Mouse (Mus musculus): Measurements from ENCODE around the gene Tshz2. TPM values are rescaled to one million over a fixed set of nuclear protein-coding genes. Genes with fewer than 3 reads are reported as not detected.
"Not testable (repeated sequence)": the region's sequence is repeated elsewhere in the genome, so short reads cannot be mapped to it uniquely, and the experiment has no call there.

Gene Tshz2
- polyA plus RNA-seq, 1 experiment from 2014 or later: 12.0 TPM

DNA sequence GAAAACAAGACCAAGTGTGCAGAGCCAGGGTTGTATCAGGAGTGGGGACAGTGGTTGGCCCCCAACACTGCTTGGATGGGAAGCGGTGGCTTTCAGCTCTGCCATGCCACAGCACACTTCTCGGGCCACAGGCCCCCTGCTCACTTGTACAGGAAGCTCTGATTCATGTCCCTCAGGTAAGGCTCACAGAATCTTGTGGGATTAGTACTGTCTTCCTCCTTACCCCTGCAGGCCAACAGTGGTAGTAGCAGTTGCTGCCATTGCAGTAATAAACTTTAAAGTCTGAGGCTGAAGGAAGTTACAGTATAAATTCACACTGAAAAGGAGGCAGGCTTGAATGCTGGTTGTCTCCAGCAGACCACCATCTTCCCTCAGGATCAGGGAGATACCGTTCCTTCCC, 216.7 kb downstream of the Tshz2 start:
- 79% methylated on average over 3 of the region's 3 CpGs for WGBS
- no peaks in the 10 kb centered on the region for H3K27me3 ChIP-seq (replicated peaks; ENCODE audit: control insufficient read depth, insufficient read depth, low read length)
- no peaks in the 10 kb centered on the region for H3K4me1 ChIP-seq (replicated peaks; ENCODE audit: control insufficient read depth, insufficient read depth, low read length)
- no peak overlapping the region for H3K4me3 ChIP-seq (replicated peaks; ENCODE audit: low read length)
- no peak overlapping the region for H3K9ac ChIP-seq (replicated peaks; ENCODE audit: low read depth, low read length)
- no peaks in the 10 kb centered on the region for H3K36me3 ChIP-seq (ENCODE audit: control insufficient read depth, insufficient read depth)
- ATAC-seq: no peak
- no peak overlapping the region for H3K27ac ChIP-seq (ENCODE audit: low read length)
- H3K9me3 ChIP-seq (ENCODE audit: control insufficient read depth, low read length): no peaks in the 10 kb centered on the region
- no peak overlapping the region for H3K4me2 ChIP-seq (ENCODE audit: low read length)

DNA sequence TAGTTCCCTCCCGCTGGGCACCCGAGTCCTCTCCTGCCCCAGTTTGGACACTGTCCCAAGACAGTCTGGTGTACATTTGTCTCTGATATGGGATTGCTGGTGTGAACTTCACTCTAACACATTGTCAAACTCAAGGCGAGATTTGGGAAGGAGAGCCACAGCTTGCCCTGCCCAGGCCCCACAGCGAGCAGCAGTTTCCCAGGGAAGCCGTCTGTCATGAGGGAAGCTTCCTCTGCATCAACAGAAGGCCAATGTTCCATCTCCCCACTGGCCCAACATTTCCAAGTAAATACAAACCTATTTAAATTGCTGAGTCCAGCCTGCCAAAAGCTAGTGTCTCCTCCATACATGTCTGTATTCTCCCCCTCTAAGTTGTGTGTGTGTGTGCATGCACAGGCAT, 218.8 kb downstream of the Tshz2 start:
- Histone ChIP-seq H3K4me3 (replicated peaks; ENCODE audit: low read length) (no peak overlapping the region), H3K27me3 (replicated peaks; ENCODE audit: control insufficient read depth, insufficient read depth, low read length) (no peaks in the 10 kb centered on the region), H3K4me2 (ENCODE audit: low read length) (no peak overlapping the region), H3K9ac (replicated peaks; ENCODE audit: low read depth, low read length) (no peak overlapping the region), H3K27ac (ENCODE audit: low read length) (no peak overlapping the region), H3K4me1 (replicated peaks; ENCODE audit: control insufficient read depth, insufficient read depth, low read length) (no peaks in the 10 kb centered on the region), H3K36me3 (ENCODE audit: control insufficient read depth, insufficient read depth) (no peaks in the 10 kb centered on the region), H3K9me3 (ENCODE audit: control insufficient read depth, low read length) (no peaks in the 10 kb centered on the region)
- 71% methylated on average over 5 of the region's 5 CpGs for WGBS
- no peak for ATAC-seq

DNA sequence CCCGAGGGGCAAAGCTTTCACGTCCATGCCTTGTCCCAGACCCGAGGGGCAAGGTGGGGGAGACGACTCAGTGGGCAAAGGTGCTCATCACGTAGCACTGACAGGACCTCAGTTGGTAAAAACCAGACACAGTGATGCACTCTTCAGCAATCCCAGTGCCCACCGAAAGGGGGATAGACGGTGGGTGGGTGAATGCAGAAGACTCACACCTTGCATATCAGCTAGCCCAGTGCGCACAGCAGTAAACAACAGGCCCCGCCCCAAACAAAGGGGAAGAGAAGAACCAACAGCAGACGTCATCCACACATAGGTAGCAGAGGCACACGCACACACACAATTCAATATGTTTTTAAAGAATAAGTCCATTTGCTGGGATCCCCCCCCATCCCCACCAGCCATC, 221.7 kb downstream of the Tshz2 start:
- no peak for ATAC-seq
- no peak overlapping the region for H3K4me2 ChIP-seq (ENCODE audit: low read length)
- H3K9me3 ChIP-seq (ENCODE audit: control insufficient read depth, low read length): no peaks in the 10 kb centered on the region
- H3K4me1 ChIP-seq (replicated peaks; ENCODE audit: control insufficient read depth, insufficient read depth, low read length): no peaks in the 10 kb centered on the region
- H3K4me3 ChIP-seq (replicated peaks; ENCODE audit: low read length): no peak overlapping the region
- no peaks in the 10 kb centered on the region for H3K36me3 ChIP-seq (ENCODE audit: control insufficient read depth, insufficient read depth)
- no peak overlapping the region for H3K27ac ChIP-seq (ENCODE audit: low read length)
- 84% methylated on average over 11 of the region's 11 CpGs for WGBS
- H3K27me3 ChIP-seq (replicated peaks; ENCODE audit: control insufficient read depth, insufficient read depth, low read length): no peaks in the 10 kb centered on the region
- H3K9ac ChIP-seq (replicated peaks; ENCODE audit: low read depth, low read length): no peak overlapping the region

DNA sequence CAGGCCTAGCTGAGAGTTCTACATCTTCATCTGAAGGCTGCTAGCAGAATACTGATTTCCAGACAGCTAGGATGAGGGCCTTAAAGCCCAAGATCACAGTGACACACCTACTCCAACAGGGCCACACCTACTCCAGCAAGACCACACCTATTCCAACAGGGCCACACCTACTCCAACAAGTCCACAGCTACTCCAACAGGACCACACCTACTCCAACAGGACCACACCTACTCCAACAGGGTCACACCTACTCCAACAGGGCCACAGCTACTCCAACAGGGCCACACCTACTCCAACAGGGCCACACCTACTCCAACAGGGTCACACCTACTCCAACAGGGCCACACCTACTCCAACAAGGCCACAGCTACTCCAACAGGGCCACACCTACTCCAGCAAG, 224.2 kb downstream of the Tshz2 start:
- not testable (repeated sequence) for H3K9me3 ChIP-seq (ENCODE audit: control insufficient read depth, low read length); ATAC-seq; H3K9ac ChIP-seq (replicated peaks; ENCODE audit: low read depth, low read length); H3K4me3 ChIP-seq (replicated peaks; ENCODE audit: low read length); H3K27ac ChIP-seq (ENCODE audit: low read length); H3K27me3 ChIP-seq (replicated peaks; ENCODE audit: control insufficient read depth, insufficient read depth, low read length); H3K36me3 ChIP-seq (ENCODE audit: control insufficient read depth, insufficient read depth); H3K4me2 ChIP-seq (ENCODE audit: low read length); H3K4me1 ChIP-seq (replicated peaks; ENCODE audit: control insufficient read depth, insufficient read depth, low read length)

DNA sequence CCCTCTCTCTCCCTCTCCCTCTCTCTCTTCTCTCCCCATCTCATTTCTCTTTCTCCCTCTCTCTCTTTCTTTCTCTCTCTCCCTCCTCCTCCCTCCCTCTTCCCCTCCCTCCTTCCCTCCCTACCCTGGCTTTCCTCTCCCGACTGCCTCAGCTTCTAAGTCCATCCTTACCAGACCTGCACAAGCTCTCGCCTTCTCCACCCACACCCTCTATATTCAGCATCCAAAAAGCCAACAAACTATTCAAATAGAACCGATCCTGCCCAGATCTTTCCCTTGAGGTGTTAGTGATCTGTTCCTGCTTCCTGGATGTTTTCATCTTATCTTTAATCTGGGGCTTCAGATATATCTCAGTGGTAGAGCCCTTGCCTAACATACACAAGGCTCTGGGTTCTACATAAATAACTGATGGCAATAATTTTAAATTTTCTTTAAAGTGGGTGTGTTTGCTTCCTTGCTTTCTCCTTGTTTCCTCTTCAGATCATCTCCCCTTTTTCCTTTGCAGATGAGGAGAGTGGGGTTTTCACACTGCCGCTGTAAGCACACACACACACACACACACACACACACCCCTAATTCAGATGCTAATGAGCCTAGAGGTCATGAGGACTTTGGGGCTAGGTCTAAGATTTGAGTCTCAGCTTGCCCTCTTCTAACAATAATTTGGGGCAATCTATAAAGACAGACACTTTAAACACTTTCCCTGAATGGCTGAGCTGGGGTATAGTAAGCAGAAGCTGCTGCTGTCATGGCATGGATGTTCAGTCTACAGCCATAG, 226.5 kb downstream of the Tshz2 start:
- no peak for ATAC-seq
- WGBS: 57% methylated on average over 4 of the region's 4 CpGs
- H3K9ac ChIP-seq (replicated peaks; ENCODE audit: low read depth, low read length): no peak overlapping the region

DNA sequence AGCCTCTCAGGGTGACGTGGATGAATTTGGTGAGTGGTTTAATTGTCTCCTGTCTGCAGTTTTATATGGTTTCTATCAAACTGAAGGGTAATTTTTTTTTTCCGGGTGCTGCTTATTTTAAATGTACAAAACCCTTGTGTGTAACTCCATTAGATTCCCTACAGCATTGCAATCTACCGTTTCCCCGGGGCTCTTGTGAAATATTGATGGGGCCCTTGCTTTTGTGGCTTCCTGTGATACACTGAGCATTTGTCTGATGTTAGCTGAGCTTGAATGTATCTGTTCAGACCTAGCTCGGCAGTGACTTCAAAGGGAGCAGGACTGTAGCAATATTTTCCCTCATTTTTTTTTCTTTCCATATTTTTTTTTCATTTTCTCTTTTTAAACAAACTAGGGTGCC, 228.1 kb downstream of the Tshz2 start:
- ATAC-seq: no peak
- WGBS: 62% methylated on average over 5 of the region's 5 CpGs

More for the DNA sequence above, 226.5 kb downstream of the Tshz2 start:
- Histone ChIP-seq H3K27ac (ENCODE audit: low read length) (no peak overlapping the region), H3K9me3 (ENCODE audit: control insufficient read depth, low read length) (no peaks in the 10 kb centered on the region), H3K4me2 (ENCODE audit: low read length) (no peak overlapping the region), H3K36me3 (ENCODE audit: control insufficient read depth, insufficient read depth) (no peaks in the 10 kb centered on the region), H3K4me1 (replicated peaks; ENCODE audit: control insufficient read depth, insufficient read depth, low read length) (no peaks in the 10 kb centered on the region), H3K27me3 (replicated peaks; ENCODE audit: control insufficient read depth, insufficient read depth, low read length) (no peaks in the 10 kb centered on the region), H3K4me3 (replicated peaks; ENCODE audit: low read length) (no peak overlapping the region)

DNA sequence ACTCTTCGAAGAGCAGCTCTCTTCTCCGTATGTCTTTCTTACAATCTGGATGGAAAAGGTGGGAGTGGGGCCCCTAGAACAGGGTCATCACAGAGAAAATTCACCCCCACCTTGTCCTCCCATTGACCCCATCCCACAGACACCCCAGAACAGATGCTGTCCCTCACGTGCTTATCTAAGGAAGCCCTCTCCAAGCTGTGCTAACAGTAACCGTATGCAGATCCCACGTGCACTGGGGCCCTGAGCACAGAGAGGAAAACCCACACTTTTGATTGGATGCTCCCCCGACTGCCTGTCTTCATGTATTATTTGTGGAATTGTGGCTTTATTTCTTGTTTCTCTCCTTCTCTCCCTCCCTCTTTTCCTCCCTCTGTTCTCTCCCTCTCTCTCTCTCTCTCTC, 229.9 kb downstream of the Tshz2 start:
- H3K27ac ChIP-seq (ENCODE audit: low read length): no peak overlapping the region
- no peak for ATAC-seq
- H3K4me1 ChIP-seq (replicated peaks; ENCODE audit: control insufficient read depth, insufficient read depth, low read length): no peaks in the 10 kb centered on the region
- no peak overlapping the region for H3K9ac ChIP-seq (replicated peaks; ENCODE audit: low read depth, low read length)
- H3K4me2 ChIP-seq (ENCODE audit: low read length): no peak overlapping the region
- H3K27me3 ChIP-seq (replicated peaks; ENCODE audit: control insufficient read depth, insufficient read depth, low read length): no peaks in the 10 kb centered on the region
- no peaks in the 10 kb centered on the region for H3K9me3 ChIP-seq (ENCODE audit: control insufficient read depth, low read length)
- WGBS: 62% methylated on average over 6 of the region's 6 CpGs
- no peaks in the 10 kb centered on the region for H3K36me3 ChIP-seq (ENCODE audit: control insufficient read depth, insufficient read depth)
- H3K4me3 ChIP-seq (replicated peaks; ENCODE audit: low read length): no peak overlapping the region

More for the DNA sequence above, 228.1 kb downstream of the Tshz2 start:
- H3K36me3 ChIP-seq (ENCODE audit: control insufficient read depth, insufficient read depth): no peaks in the 10 kb centered on the region
- no peaks in the 10 kb centered on the region for H3K4me1 ChIP-seq (replicated peaks; ENCODE audit: control insufficient read depth, insufficient read depth, low read length)
- no peak overlapping the region for H3K4me3 ChIP-seq (replicated peaks; ENCODE audit: low read length)
- H3K27ac ChIP-seq (ENCODE audit: low read length): no peak overlapping the region
- H3K9me3 ChIP-seq (ENCODE audit: control insufficient read depth, low read length): no peaks in the 10 kb centered on the region
- H3K9ac ChIP-seq (replicated peaks; ENCODE audit: low read depth, low read length): no peak overlapping the region
- H3K4me2 ChIP-seq (ENCODE audit: low read length): no peak overlapping the region
- no peaks in the 10 kb centered on the region for H3K27me3 ChIP-seq (replicated peaks; ENCODE audit: control insufficient read depth, insufficient read depth, low read length)

DNA sequence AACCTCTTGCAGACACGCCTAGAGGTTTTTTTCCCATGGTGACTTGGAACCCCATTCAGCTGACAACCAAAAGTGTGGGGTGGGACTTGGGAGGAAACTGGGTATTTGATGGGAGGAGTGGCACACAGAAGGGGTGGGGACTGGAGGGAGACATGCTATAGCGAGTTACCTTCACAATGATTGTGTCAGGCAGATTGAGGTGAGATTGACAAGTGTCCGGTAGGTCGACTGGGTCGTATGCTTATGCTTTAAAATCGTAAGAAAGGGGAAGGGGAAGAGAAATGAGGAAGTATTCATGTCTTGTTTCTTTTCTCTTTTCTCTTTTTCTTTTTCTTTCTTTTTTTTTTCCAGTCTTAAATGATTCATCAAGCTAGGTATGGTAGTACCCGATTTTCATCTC, 236.7 kb downstream of the Tshz2 start:
- Histone ChIP-seq H3K9me3 (ENCODE audit: control insufficient read depth, low read length) (no peaks in the 10 kb centered on the region), H3K4me1 (replicated peaks; ENCODE audit: control insufficient read depth, insufficient read depth, low read length) (no peaks in the 10 kb centered on the region), H3K4me2 (ENCODE audit: low read length) (no peak overlapping the region), H3K27ac (ENCODE audit: low read length) (no peak overlapping the region), H3K9ac (replicated peaks; ENCODE audit: low read depth, low read length) (no peak overlapping the region), H3K27me3 (replicated peaks; ENCODE audit: control insufficient read depth, insufficient read depth, low read length) (no peaks in the 10 kb centered on the region), H3K4me3 (replicated peaks; ENCODE audit: low read length) (no peak overlapping the region), H3K36me3 (ENCODE audit: control insufficient read depth, insufficient read depth) (no peaks in the 10 kb centered on the region)
- WGBS: 88% methylated on average over 7 of the region's 7 CpGs
- no peak for ATAC-seq

DNA sequence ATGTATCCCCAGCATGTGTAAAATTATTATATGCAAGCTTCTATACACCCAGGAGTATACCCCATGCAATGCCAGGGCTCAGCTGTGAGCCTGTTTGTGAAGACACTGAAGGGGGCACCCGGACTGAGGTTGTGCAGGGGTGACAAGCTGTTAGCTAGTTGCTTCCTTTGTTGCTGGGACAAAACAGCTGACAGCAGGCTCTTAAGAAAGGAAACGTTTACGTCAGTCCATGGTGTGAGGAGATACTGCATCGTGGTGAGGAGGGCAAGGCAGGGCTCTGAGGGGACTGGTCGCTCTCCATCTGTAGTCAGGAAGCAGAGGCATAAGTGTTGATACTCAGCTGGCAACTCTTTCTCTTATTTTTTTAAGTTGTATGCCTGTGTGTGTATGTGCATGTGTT, 237.7 kb downstream of the Tshz2 start:
- ATAC-seq: no peak

More for the DNA sequence above, 237.7 kb downstream of the Tshz2 start:
- no peak overlapping the region for H3K9ac ChIP-seq (replicated peaks; ENCODE audit: low read depth, low read length)
- no peaks in the 10 kb centered on the region for H3K9me3 ChIP-seq (ENCODE audit: control insufficient read depth, low read length)
- no peaks in the 10 kb centered on the region for H3K27me3 ChIP-seq (replicated peaks; ENCODE audit: control insufficient read depth, insufficient read depth, low read length)
- H3K4me3 ChIP-seq (replicated peaks; ENCODE audit: low read length): no peak overlapping the region
- no peak overlapping the region for H3K4me2 ChIP-seq (ENCODE audit: low read length)
- no peak overlapping the region for H3K27ac ChIP-seq (ENCODE audit: low read length)
- H3K36me3 ChIP-seq (ENCODE audit: control insufficient read depth, insufficient read depth): no peaks in the 10 kb centered on the region
- 21% methylated on average over 5 of the region's 5 CpGs for WGBS
- H3K4me1 ChIP-seq (replicated peaks; ENCODE audit: control insufficient read depth, insufficient read depth, low read length): no peaks in the 10 kb centered on the region
